Mouse (Mus musculus) lung, postnatal 0 days (tissue): ENCODE results near the gene Ubqln2.

Experiments used
- CTCF ChIP-seq: IDR thresholded peaks from 2 replicates; pipeline ENCODE4 v1.5.1; 2016; ENCODE audit warnings: antibody characterized with exemption, mild to moderate bottlenecking
- EP300 ChIP-seq: IDR thresholded peaks from 2 replicates; pipeline ENCODE4 v1.6.1; 2016; ENCODE audit warnings: antibody characterized with exemption, mild to moderate bottlenecking, control low read depth

- TF ChIP-seq CTCF (no peak), EP300 (no peak)
Measured at GRCm38 (mm10) chrX:153499294-153500046, 1.4 kb downstream of the Ubqln2 start.
